Comparison of ENCODE assay signal across 8 mouse cellular contexts in genomic region chr15:82338593-82339112, GRCm38 (mm10). TPM values are rescaled to one million over a fixed set of nuclear protein-coding genes. Genes with fewer than 3 reads are reported as not detected.
DNase-seq lines count a peak whose midpoint lies in the region; ATAC-seq and TF ChIP-seq lines count a peak whose summit lies in the region.

TSS of gene Naga (minus strand) at chr15:82338925.
TSS of gene Pheta2 (plus strand) at chr15:82338942.
TSS of gene Smdt1 (plus strand) at chr15:82338959.

- H3K4me2 ChIP-seq in forebrain, embryonic 16.5 days (ENCODE audit: low read length): peak within 1 kb of the TSS; percentile 49
- peak within 1 kb of the TSS; percentile 60 for H3K4me2 ChIP-seq in lung, embryonic 14.5 days

- TF ChIP-seq POLR2A in olfactory bulb, adult 2 months (IDR thresholded peaks at IDR 0.05; ENCODE audit: insufficient read depth, low read depth, low read length): peak; percentile 45; the same call in 1 of the 2 replicates
- TF ChIP-seq POLR2A in thymus, adult 2 months (IDR thresholded peaks at IDR 0.05; ENCODE audit: control insufficient read depth, extremely low read depth, insufficient read depth, low read length, poor library complexity): peak; percentile 67; the same call in 1 of the 2 replicates

- TF ChIP-seq CTCF in G1E (IDR thresholded peaks at IDR 0.05; ENCODE audit: low read depth, low read length): no peak
- peak; percentile 29 for TF ChIP-seq CTCF in layer of hippocampus, adult 2 months (conservative IDR thresholded peaks at IDR 0.05)
- TF ChIP-seq CTCF in lung, embryonic 14.5 days (IDR thresholded peaks at IDR 0.05; ENCODE audit: low read depth): no peak
- TF ChIP-seq CTCF in olfactory bulb, adult 2 months (IDR thresholded peaks at IDR 0.05; ENCODE audit: insufficient read depth, low read depth, low read length): no peak
- 0 out of 2 replicates have a peak, but pooled peaks have one; percentile 41 for TF ChIP-seq CTCF in thymus, adult 2 months (IDR thresholded peaks at IDR 0.05; ENCODE audit: borderline replicate concordance, control insufficient read depth, extremely low read depth, insufficient read depth, low read length, poor library complexity)

- intact Hi-C loops in heart, postnatal 36 days (cut with DNase I): loop anchor here (5.0 kb wide), 1 partner anchor 79 kb away; no protein-coding TSS in a partner anchor

- DNase-seq in G1E (ENCODE audit: low spot score): peak; percentile 96
- DNase-seq in cerebellum, adult 18-20 months: peak; percentile 97 to 98
- DNase-seq in heart, postnatal 36 days: peak; percentile 98
- peak; percentile 94 to 96 for DNase-seq in layer of hippocampus, adult 2 months (ENCODE audit: low spot score in 2 of 2)
- peak; percentile 98 for DNase-seq in lung, embryonic 14.5 days
- DNase-seq in thymus, adult 2 months: peak; percentile 97

- under 1% methylated on average over 41 of the region's 41 CpGs for WGBS in forebrain, embryonic 16.5 days
- WGBS in lung, embryonic 14.5 days: under 1% methylated on average over 41 of the region's 41 CpGs
- under 1% methylated on average over 41 of the region's 41 CpGs for WGBS in olfactory bulb, adult 2 months
- under 1% methylated on average over 41 of the region's 41 CpGs for WGBS in thymus, adult 2 months

- peak; percentile 52 for ATAC-seq in G1E (ENCODE audit: extremely low read depth, insufficient number of reproducible peaks, low FRiP score, poor library complexity, severe bottlenecking)
- ATAC-seq in forebrain, embryonic 16.5 days: peak; percentile 93
- ATAC-seq in lung, embryonic 14.5 days (ENCODE audit: insufficient read depth): peak; percentile 88

- H3K9me3 ChIP-seq in G1E (replicated peaks): no peaks in the 10 kb centered on the region
- no peaks in the 10 kb centered on the region for H3K9me3 ChIP-seq in forebrain, embryonic 16.5 days (ENCODE audit: control insufficient read depth, low read length)
- no peaks in the 10 kb centered on the region for H3K9me3 ChIP-seq in lung, embryonic 14.5 days (ENCODE audit: low read depth, low read length)

- H3K9ac ChIP-seq in forebrain, embryonic 16.5 days (replicated peaks; ENCODE audit: low read depth, low read length): peak within 1 kb of the TSS; percentile 58
- H3K9ac ChIP-seq in lung, embryonic 14.5 days: peak within 1 kb of the TSS; percentile 53

- H3K4me1 ChIP-seq in G1E (ENCODE audit: insufficient read depth, low read depth, low read length): peaks cover 80% of the 10 kb centered on the region
- peaks cover 19% of the 10 kb centered on the region for H3K4me1 ChIP-seq in forebrain, embryonic 16.5 days (replicated peaks; ENCODE audit: control insufficient read depth, insufficient read depth, low read length)
- peaks cover 8% of the 10 kb centered on the region; the same call in 1 of the 2 replicates for H3K4me1 ChIP-seq in lung, embryonic 14.5 days (ENCODE audit: insufficient read depth)
- H3K4me1 ChIP-seq in olfactory bulb, adult 2 months (ENCODE audit: control insufficient read depth, insufficient read depth, low read length): peaks cover 25% of the 10 kb centered on the region
- H3K4me1 ChIP-seq in thymus, adult 2 months (replicated peaks; ENCODE audit: control insufficient read depth, insufficient read depth, low read length): peaks cover 26% of the 10 kb centered on the region

- peaks cover 55% of the 10 kb centered on the region for H3K36me3 ChIP-seq in G1E (replicated peaks)
- H3K36me3 ChIP-seq in forebrain, embryonic 16.5 days (ENCODE audit: control insufficient read depth, insufficient read depth): peaks cover 3% of the 10 kb centered on the region; the same call in 1 of the 2 replicates
- peaks cover 29% of the 10 kb centered on the region for H3K36me3 ChIP-seq in lung, embryonic 14.5 days (ENCODE audit: insufficient read depth)
- no peaks in the 10 kb centered on the region; the same call in 1 of the 2 replicates for H3K36me3 ChIP-seq in thymus, adult 2 months (ENCODE audit: control insufficient read depth, insufficient read depth, low read length)

- peak within 1 kb of the TSS; percentile 71 for H3K4me3 ChIP-seq in G1E (ENCODE audit: low read depth, low read length)
- H3K4me3 ChIP-seq in forebrain, embryonic 16.5 days (replicated peaks; ENCODE audit: low read length): peak within 1 kb of the TSS; percentile 63
- H3K4me3 ChIP-seq in layer of hippocampus, adult 2 months: peak within 1 kb of the TSS; percentile 94
- H3K4me3 ChIP-seq in lung, embryonic 14.5 days (ENCODE audit: low read depth, low read length): peak within 1 kb of the TSS; percentile 58
- H3K4me3 ChIP-seq in olfactory bulb, adult 2 months (ENCODE audit: insufficient read depth, low read depth, low read length): peak within 1 kb of the TSS; percentile 80
- peak within 1 kb of the TSS; percentile 60 for H3K4me3 ChIP-seq in thymus, adult 2 months (ENCODE audit: control insufficient read depth, insufficient read depth, low read length)

- H3K27me3 ChIP-seq in G1E (ENCODE audit: insufficient read depth, low read length): no peaks in the 10 kb centered on the region
- peaks cover 7% of the 10 kb centered on the region for H3K27me3 ChIP-seq in forebrain, embryonic 16.5 days (replicated peaks; ENCODE audit: control insufficient read depth, insufficient read depth, low read length)
- H3K27me3 ChIP-seq in lung, embryonic 14.5 days (ENCODE audit: insufficient read depth, low read length): no peaks in the 10 kb centered on the region
- H3K27me3 ChIP-seq in thymus, adult 2 months (ENCODE audit: control insufficient read depth, insufficient read depth, low read length): no peaks in the 10 kb centered on the region

- H3K27ac ChIP-seq in forebrain, embryonic 16.5 days (ENCODE audit: low read length): peak within 1 kb of the TSS; percentile 26; the same call in 1 of the 2 replicates
- H3K27ac ChIP-seq in layer of hippocampus, adult 2 months: peak within 1 kb of the TSS; percentile 79
- H3K27ac ChIP-seq in lung, embryonic 14.5 days (ENCODE audit: low read depth): 0 out of 2 replicates have a peak within 1 kb of the TSS, but pooled peaks have one; percentile 38
- H3K27ac ChIP-seq in olfactory bulb, adult 2 months (ENCODE audit: insufficient read depth, low read depth, low read length): peak within 1 kb of the TSS; percentile 36; the same call in 1 of the 2 replicates
- no peak within 1 kb of the TSS for H3K27ac ChIP-seq in thymus, adult 2 months (ENCODE audit: control insufficient read depth, insufficient read depth, low read length)

RNA-seq across cellular contexts. Expression of gene Naga, which starts in this region (rescaled TPM):
- total RNA-seq in G1E (2014; fragmentation: Nextera tagmentation): 190 and 198 TPM in 2 replicates
- 200 and 229 TPM in 2 replicates for total RNA-seq in G1E (2017)
- 274 and 333 TPM in 2 replicates for polyA plus RNA-seq in G1E (2012)
- 23.4 and 26.1 TPM in 2 replicates for polyA plus RNA-seq in forebrain, embryonic 16.5 days (2015; fragmentation: Nextera tagmentation; extraction: Ambion mirVana)
- total RNA-seq in heart, postnatal 36 days (2021): 10 to 100 TPM; 28.3 to 34.2 TPM
- total RNA-seq in layer of hippocampus, adult 2 months (2021): 10 to 100 TPM; 37.6 to 40.9 TPM
- polyA plus RNA-seq in lung, embryonic 14.5 days (2014; fragmentation: Nextera tagmentation; extraction: Ambion mirVana): 40.3 and 45.9 TPM in 2 replicates
- not detected in 2 replicates for polyA plus RNA-seq in olfactory bulb, adult 2 months (2012; ENCODE audit: insufficient read depth, insufficient read length, low replicate concordance, missing spikeins)
- 118 and 150 TPM in 2 replicates for polyA plus RNA-seq in thymus, adult 2 months (2012; rRNA removed)

RNA-seq across cellular contexts. Expression of gene Pheta2, which starts in this region (rescaled TPM):
- total RNA-seq in G1E (2014; fragmentation: Nextera tagmentation): 50.8 and 67.8 TPM in 2 replicates
- total RNA-seq in G1E (2017): 37.9 and 42.2 TPM in 2 replicates
- 12.5 and 18.8 TPM in 2 replicates for polyA plus RNA-seq in G1E (2012)
- 2.0 TPM in 2 replicates for polyA plus RNA-seq in forebrain, embryonic 16.5 days (2015; fragmentation: Nextera tagmentation; extraction: Ambion mirVana)
- total RNA-seq in heart, postnatal 36 days (2021): 1 to 10 TPM in 1 of 2 experiments, under 1 TPM in 1; 0.76 to 1.6 TPM
- total RNA-seq in layer of hippocampus, adult 2 months (2021): under 1 TPM; 0.41 to 0.64 TPM
- polyA plus RNA-seq in lung, embryonic 14.5 days (2014; fragmentation: Nextera tagmentation; extraction: Ambion mirVana): 13.8 and 14.4 TPM in 2 replicates
- not detected in 2 replicates for polyA plus RNA-seq in olfactory bulb, adult 2 months (2012; ENCODE audit: insufficient read depth, insufficient read length, low replicate concordance, missing spikeins)
- polyA plus RNA-seq in thymus, adult 2 months (2012; rRNA removed): 1.7 and 2.3 TPM in 2 replicates

RNA-seq across cellular contexts. Expression of gene Smdt1, which starts in this region (rescaled TPM):
- 68.2 and 118 TPM in 2 replicates for total RNA-seq in G1E (2014; fragmentation: Nextera tagmentation)
- 115 and 129 TPM in 2 replicates for total RNA-seq in G1E (2017)
- 116 and 137 TPM in 2 replicates for polyA plus RNA-seq in G1E (2012)
- polyA plus RNA-seq in forebrain, embryonic 16.5 days (2015; fragmentation: Nextera tagmentation; extraction: Ambion mirVana): 269 and 282 TPM in 2 replicates
- 100 to 1,000 TPM; 192 to 202 TPM for total RNA-seq in heart, postnatal 36 days (2021)
- total RNA-seq in layer of hippocampus, adult 2 months (2021): 100 to 1,000 TPM; 138 to 144 TPM
- polyA plus RNA-seq in lung, embryonic 14.5 days (2014; fragmentation: Nextera tagmentation; extraction: Ambion mirVana): 218 and 226 TPM in 2 replicates
- not detected in 2 replicates for polyA plus RNA-seq in olfactory bulb, adult 2 months (2012; ENCODE audit: insufficient read depth, insufficient read length, low replicate concordance, missing spikeins)
- 218 and 230 TPM in 2 replicates for polyA plus RNA-seq in thymus, adult 2 months (2012; rRNA removed)

Comparison
In these comparisons a context has a peak if more than half of its experiments do, and no peak if none do; other contexts are left out.
1. RNA of gene Naga (total RNA-seq): 190 to 229 TPM in G1E; 37.6 to 40.9 TPM in layer of hippocampus, adult 2 months and 28.3 to 34.2 TPM in heart, postnatal 36 days; every median in the first group is over 4 times any median in the second.
2. RNA of gene Pheta2 (total RNA-seq): 37.9 to 67.8 TPM in G1E; 0.76 to 1.6 TPM in heart, postnatal 36 days and 0.41 to 0.64 TPM in layer of hippocampus, adult 2 months; every median in the first group is over 10 times any median in the second.
3. CTCF ChIP-seq: peak in layer of hippocampus, adult 2 months (single experiment) and thymus, adult 2 months (single experiment); none in G1E (single experiment), lung, embryonic 14.5 days (single experiment) and olfactory bulb, adult 2 months (single experiment).
4. Peak in every context shown above with its lines, with median percentiles within 50 percentile points of each other: ATAC-seq, DNase-seq and H3K4me3 ChIP-seq.